Mouse (Mus musculus): Measurements from ENCODE around the gene Rtkn. TPM values are rescaled to one million over a fixed set of nuclear protein-coding genes. Genes with fewer than 3 reads are reported as not detected.
A peak's percentile ranks its signal among the peaks of the same experiment; 100 is the strongest.

Gene Rtkn
- polyA plus RNA-seq, 1 experiment from 2014 or later = 11.6 TPM

GRCm38 (mm10) chr6:83108762-83109668 lies 26.2 kb upstream of the Rtkn start, which contains the start of gene Mrpl53:
Gene Mrpl53, plus strand, starts transcription at chr6:83109040.
- Histone ChIP-seq H3K9me3 (ENCODE audit: control insufficient read depth, low read length) (no peaks in the 10 kb centered on the region), H3K36me3 (ENCODE audit: control insufficient read depth, insufficient read depth, low read length) (peaks cover 26% of the 10 kb centered on the region), H3K4me3 (ENCODE audit: control insufficient read depth in 1 of 2, insufficient read depth in 1 of 2, low read depth in 1 of 2, low read length in 2 of 2) (peak within 1 kb of the TSS; percentile 63 to 73), H3K27me3 (ENCODE audit: control insufficient read depth, insufficient read depth, low read length) (no peaks in the 10 kb centered on the region), H3K4me2 (ENCODE audit: low read length) (peak within 1 kb of the TSS; percentile 80), H3K9ac (ENCODE audit: low read length) (peak within 1 kb of the TSS; percentile 81), H3K27ac (replicated peaks in 1 of 2; ENCODE audit: control insufficient read depth in 1 of 2, insufficient read depth in 1 of 2, low read depth in 2 of 2, low read length in 2 of 2) (peak within 1 kb of the TSS; percentile 65 to 85), H3K4me1 (ENCODE audit: control insufficient read depth in 2 of 2, insufficient read depth in 2 of 2, low read length in 2 of 2) (peaks cover 8 to 24% of the 10 kb centered on the region in 2 experiments)
- ATAC-seq (ENCODE audit: insufficient number of reproducible peaks, insufficient read depth, low FRiP score, low read depth) = peak; percentile 71
- under 1% methylated on average over 76 of the region's 76 CpGs for WGBS

DNA sequence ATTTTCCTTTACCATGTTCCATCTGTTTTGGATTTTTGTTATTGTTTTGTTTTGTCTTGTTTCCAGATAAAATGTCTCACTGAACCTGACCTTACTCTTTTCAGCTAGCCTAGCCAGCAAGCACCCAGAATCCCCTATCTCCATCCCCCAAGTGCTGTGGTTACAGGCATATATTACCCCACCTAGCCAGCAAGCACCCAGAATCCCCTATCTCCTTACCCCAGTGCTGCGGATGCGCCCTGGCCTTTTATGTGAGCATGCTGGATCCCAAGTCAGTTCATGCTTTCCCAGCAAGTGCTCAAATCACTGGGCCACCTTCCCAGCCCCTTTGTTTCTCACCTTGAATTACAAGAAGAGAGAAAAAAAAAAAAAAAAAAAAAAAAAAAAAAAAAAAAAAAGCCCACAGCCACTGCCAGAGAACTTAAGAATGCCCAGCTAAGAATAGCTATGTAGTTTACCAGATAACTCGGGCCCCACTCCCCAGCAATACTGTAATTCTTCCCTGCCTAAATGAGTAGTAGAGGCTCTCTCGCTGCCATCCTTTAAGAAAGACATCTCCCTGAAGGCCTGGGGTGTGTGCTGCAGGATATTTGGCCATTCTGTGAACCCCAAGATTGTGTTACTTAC lies 23.6 kb upstream of the Rtkn start:
- 62% methylated on average over 4 of the region's 4 CpGs for WGBS
- Histone ChIP-seq H3K4me2 (ENCODE audit: low read length) (peak overlapping the region; percentile 17; the same call in 1 of the 2 replicates), H3K36me3 (ENCODE audit: control insufficient read depth, insufficient read depth, low read length) (peaks cover 24% of the 10 kb centered on the region), H3K4me1 (ENCODE audit: control insufficient read depth in 2 of 2, insufficient read depth in 2 of 2, low read length in 2 of 2) (peaks cover 8 to 36% of the 10 kb centered on the region in 2 experiments), H3K4me3 (ENCODE audit: control insufficient read depth in 1 of 2, insufficient read depth in 1 of 2, low read depth in 1 of 2, low read length in 2 of 2) (no peak overlapping the region), H3K9ac (ENCODE audit: low read length) (peak overlapping the region; percentile 39; the same call in 1 of the 2 replicates), H3K27ac (replicated peaks in 1 of 2; ENCODE audit: control insufficient read depth in 1 of 2, insufficient read depth in 1 of 2, low read depth in 2 of 2, low read length in 2 of 2) (peak overlapping the region in 1 of 2 experiments; percentile 34; a peak in 1 of 4 replicates), H3K27me3 (ENCODE audit: control insufficient read depth, insufficient read depth, low read length) (no peaks in the 10 kb centered on the region), H3K9me3 (ENCODE audit: control insufficient read depth, low read length) (no peaks in the 10 kb centered on the region)
- ATAC-seq (ENCODE audit: insufficient number of reproducible peaks, insufficient read depth, low FRiP score, low read depth) = no peak

GRCm38 (mm10) chr6:83115011-83115671 lies 20.1 kb upstream of the Rtkn start, which contains the start of gene Mogs:
Gene Mogs, plus strand, starts transcription at chr6:83115496.
- Histone ChIP-seq H3K27me3 (ENCODE audit: control insufficient read depth, insufficient read depth, low read length) (no peaks in the 10 kb centered on the region), H3K27ac (replicated peaks in 1 of 2; ENCODE audit: control insufficient read depth in 1 of 2, insufficient read depth in 1 of 2, low read depth in 2 of 2, low read length in 2 of 2) (peak within 1 kb of the TSS; percentile 53 to 70), H3K36me3 (ENCODE audit: control insufficient read depth, insufficient read depth, low read length) (peaks cover 49% of the 10 kb centered on the region), H3K4me1 (ENCODE audit: control insufficient read depth in 2 of 2, insufficient read depth in 2 of 2, low read length in 2 of 2) (peaks cover 9 to 28% of the 10 kb centered on the region in 2 experiments), H3K9ac (ENCODE audit: low read length) (peak within 1 kb of the TSS; percentile 84), H3K4me2 (ENCODE audit: low read length) (peak within 1 kb of the TSS; percentile 85), H3K4me3 (ENCODE audit: control insufficient read depth in 1 of 2, insufficient read depth in 1 of 2, low read depth in 1 of 2, low read length in 2 of 2) (peak within 1 kb of the TSS; percentile 59 to 64), H3K9me3 (ENCODE audit: control insufficient read depth, low read length) (no peaks in the 10 kb centered on the region)
- peak; percentile 87 for ATAC-seq (ENCODE audit: insufficient number of reproducible peaks, insufficient read depth, low FRiP score, low read depth)
- WGBS = 1% methylated on average over 43 of the region's 58 CpGs

DNA sequence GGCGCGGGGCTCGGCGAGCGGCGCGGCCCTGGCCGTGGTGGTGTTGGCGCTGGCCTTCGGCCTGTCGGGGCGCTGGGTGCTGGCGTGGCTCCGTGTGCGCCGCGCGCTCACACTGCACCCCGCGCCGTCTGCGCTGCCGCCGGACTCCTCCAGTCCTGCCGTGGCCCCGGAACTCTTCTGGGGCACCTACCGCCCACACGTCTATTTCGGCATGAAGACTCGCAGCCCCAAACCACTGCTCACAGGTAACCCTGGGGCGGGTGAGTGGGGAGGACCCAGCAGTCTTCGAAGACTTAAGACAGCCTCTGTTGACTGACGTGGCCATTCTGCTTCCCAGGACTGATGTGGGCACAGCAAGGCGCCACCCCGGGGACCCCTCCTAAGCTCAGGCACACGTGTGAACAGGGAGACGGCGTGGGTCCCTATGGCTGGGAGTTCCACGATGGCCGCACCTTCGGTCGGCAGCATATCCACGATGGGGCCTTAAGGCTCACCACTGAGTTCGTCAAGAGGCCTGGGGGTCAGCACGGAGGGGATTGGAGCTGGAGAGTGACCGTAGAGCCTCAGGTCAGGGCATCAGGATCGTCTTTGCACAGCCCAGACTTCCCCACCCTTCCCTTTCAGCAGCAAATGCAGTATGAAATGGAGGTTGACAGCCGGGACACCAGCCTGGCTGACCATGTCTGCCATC lies 19.4 kb upstream of the Rtkn start:
- Histone ChIP-seq H3K9me3 (ENCODE audit: control insufficient read depth, low read length) (no peaks in the 10 kb centered on the region), H3K9ac (ENCODE audit: low read length) (peak overlapping the region; percentile 84), H3K4me1 (ENCODE audit: control insufficient read depth in 2 of 2, insufficient read depth in 2 of 2, low read length in 2 of 2) (peaks cover 14 to 34% of the 10 kb centered on the region in 2 experiments), H3K36me3 (ENCODE audit: control insufficient read depth, insufficient read depth, low read length) (peaks cover 43% of the 10 kb centered on the region), H3K27ac (replicated peaks in 1 of 2; ENCODE audit: control insufficient read depth in 1 of 2, insufficient read depth in 1 of 2, low read depth in 2 of 2, low read length in 2 of 2) (peak overlapping the region in 1 of 2 experiments; percentile 70; a peak in 2 of 4 replicates), H3K4me2 (ENCODE audit: low read length) (peak overlapping the region; percentile 85), H3K27me3 (ENCODE audit: control insufficient read depth, insufficient read depth, low read length) (no peaks in the 10 kb centered on the region), H3K4me3 (ENCODE audit: control insufficient read depth in 1 of 2, insufficient read depth in 1 of 2, low read depth in 1 of 2, low read length in 2 of 2) (peak overlapping the region; percentile 59 to 64)
- peak; percentile 51; the same call in 1 of the 2 replicates for ATAC-seq (ENCODE audit: insufficient number of reproducible peaks, insufficient read depth, low FRiP score, low read depth)
- 2% methylated on average over 47 of the region's 48 CpGs for WGBS

DNA sequence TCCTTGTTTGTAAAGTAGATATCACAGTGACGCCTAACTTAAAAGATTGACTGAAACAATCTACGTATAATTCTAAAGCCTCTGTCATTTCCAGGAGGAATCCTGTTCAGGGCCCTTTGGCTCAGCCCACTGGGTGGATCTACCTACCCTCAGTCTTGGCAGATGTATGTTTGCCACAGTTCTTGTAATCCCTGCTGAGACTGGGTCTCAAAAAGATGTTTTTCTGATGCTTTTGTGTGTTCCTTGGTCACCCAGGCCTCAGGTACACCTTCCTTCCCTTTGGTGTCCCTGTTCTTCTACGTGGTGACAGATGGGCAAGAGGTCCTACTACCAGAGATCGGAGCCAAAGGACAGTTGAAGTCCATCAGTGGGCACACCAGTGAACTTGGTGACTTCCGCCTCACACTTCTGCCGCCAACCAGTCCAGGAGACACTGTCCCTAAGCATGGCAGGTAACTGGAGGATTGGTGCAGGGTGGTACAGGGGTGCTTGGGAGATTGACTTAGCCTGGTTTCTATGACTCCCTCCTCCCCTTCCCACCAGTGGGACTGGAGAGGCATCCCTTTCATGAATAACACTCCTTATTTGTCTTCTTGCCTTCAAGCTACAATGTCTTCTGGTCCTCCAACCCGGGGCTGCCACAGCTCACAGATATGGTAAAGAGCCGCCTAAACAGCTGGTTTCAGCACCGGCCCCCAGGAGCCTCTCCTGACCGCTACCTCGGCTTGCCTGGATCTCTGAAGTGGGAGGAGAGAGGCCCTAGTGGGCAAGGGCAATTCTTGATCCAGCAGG lies 18.7 kb upstream of the Rtkn start:
- Histone ChIP-seq H3K36me3 (ENCODE audit: control insufficient read depth, insufficient read depth, low read length) (peaks cover 36% of the 10 kb centered on the region), H3K9ac (ENCODE audit: low read length) (peak overlapping the region; percentile 84), H3K4me1 (ENCODE audit: control insufficient read depth in 2 of 2, insufficient read depth in 2 of 2, low read length in 2 of 2) (peaks cover 12 to 32% of the 10 kb centered on the region in 2 experiments), H3K27me3 (ENCODE audit: control insufficient read depth, insufficient read depth, low read length) (no peaks in the 10 kb centered on the region), H3K27ac (replicated peaks in 1 of 2; ENCODE audit: control insufficient read depth in 1 of 2, insufficient read depth in 1 of 2, low read depth in 2 of 2, low read length in 2 of 2) (no peak overlapping the region), H3K9me3 (ENCODE audit: control insufficient read depth, low read length) (no peaks in the 10 kb centered on the region), H3K4me2 (ENCODE audit: low read length) (peak overlapping the region; percentile 85), H3K4me3 (ENCODE audit: control insufficient read depth in 1 of 2, insufficient read depth in 1 of 2, low read depth in 1 of 2, low read length in 2 of 2) (peak overlapping the region; percentile 59 to 64)
- 70% methylated on average over 11 of the region's 11 CpGs for whole genome bisulfite sequencing
- no peak for ATAC-seq (ENCODE audit: insufficient number of reproducible peaks, insufficient read depth, low FRiP score, low read depth)

- Histone ChIP-seq H3K4me1 (ENCODE audit: control insufficient read depth in 2 of 2, insufficient read depth in 2 of 2, low read length in 2 of 2) (peaks cover 12 to 29% of the 10 kb centered on the region in 2 experiments), H3K9me3 (ENCODE audit: control insufficient read depth, low read length) (no peaks in the 10 kb centered on the region), H3K36me3 (ENCODE audit: control insufficient read depth, insufficient read depth, low read length) (peaks cover 33% of the 10 kb centered on the region), H3K4me3 (ENCODE audit: control insufficient read depth in 1 of 2, insufficient read depth in 1 of 2, low read depth in 1 of 2, low read length in 2 of 2) (no peak overlapping the region), H3K9ac (ENCODE audit: low read length) (no peak overlapping the region), H3K27ac (replicated peaks in 1 of 2; ENCODE audit: control insufficient read depth in 1 of 2, insufficient read depth in 1 of 2, low read depth in 2 of 2, low read length in 2 of 2) (no peak overlapping the region), H3K27me3 (ENCODE audit: control insufficient read depth, insufficient read depth, low read length) (no peaks in the 10 kb centered on the region), H3K4me2 (ENCODE audit: low read length) (no peak overlapping the region)
- ATAC-seq (ENCODE audit: insufficient number of reproducible peaks, insufficient read depth, low FRiP score, low read depth) = no peak
- 89% methylated on average over 4 of the region's 4 CpGs for WGBS
Measured at GRCm38 (mm10) chr6:83117165-83117438, 18.2 kb upstream of the Rtkn start.
